Mouse (Mus musculus) ES-E14 (cell line): ENCODE measurements around the gene Arhgef28.

Experiments used
- CHD2 ChIP-seq: IDR thresholded peaks from 2 replicates; pipeline ENCODE4 v1.6.1; 2014; ENCODE audit warnings: mild to moderate bottlenecking, low read depth, low read length, inconsistent platforms
- HCFC1 ChIP-seq: IDR thresholded peaks from 2 replicates; pipeline ENCODE4 v1.6.1; 2012; ENCODE audit warnings: low read length, inconsistent platforms, borderline replicate concordance; ENCODE audit not compliant: insufficient read depth
- MAFK ChIP-seq: IDR thresholded peaks from 2 replicates; pipeline ENCODE4 v1.6.1; 2014; ENCODE audit warnings: mild to moderate bottlenecking, low read depth, low read length, inconsistent platforms; ENCODE audit not compliant: insufficient read depth
- ZC3H11A ChIP-seq: IDR thresholded peaks from 2 replicates; pipeline ENCODE4 v1.6.1; 2012; ENCODE audit warnings: low read depth, mild to moderate bottlenecking, inconsistent platforms, low read length, borderline replicate concordance

- TF ChIP-seq MAFK (no peak), ZC3H11A (no peak), CHD2 (no peak), HCFC1 (no peak)
Measured at GRCm38 (mm10) chr13:97888046-97888445, 318.2 kb downstream of the Arhgef28 start.
